Mouse (Mus musculus): ENCODE measurements at regions not wholly inside any gene's neighbourhood (a gene's known extent, or its start where the extent isn't known, plus 50 kb on each side); places are given as distances from the start of the nearest gene placed in this dataset.

DNA sequence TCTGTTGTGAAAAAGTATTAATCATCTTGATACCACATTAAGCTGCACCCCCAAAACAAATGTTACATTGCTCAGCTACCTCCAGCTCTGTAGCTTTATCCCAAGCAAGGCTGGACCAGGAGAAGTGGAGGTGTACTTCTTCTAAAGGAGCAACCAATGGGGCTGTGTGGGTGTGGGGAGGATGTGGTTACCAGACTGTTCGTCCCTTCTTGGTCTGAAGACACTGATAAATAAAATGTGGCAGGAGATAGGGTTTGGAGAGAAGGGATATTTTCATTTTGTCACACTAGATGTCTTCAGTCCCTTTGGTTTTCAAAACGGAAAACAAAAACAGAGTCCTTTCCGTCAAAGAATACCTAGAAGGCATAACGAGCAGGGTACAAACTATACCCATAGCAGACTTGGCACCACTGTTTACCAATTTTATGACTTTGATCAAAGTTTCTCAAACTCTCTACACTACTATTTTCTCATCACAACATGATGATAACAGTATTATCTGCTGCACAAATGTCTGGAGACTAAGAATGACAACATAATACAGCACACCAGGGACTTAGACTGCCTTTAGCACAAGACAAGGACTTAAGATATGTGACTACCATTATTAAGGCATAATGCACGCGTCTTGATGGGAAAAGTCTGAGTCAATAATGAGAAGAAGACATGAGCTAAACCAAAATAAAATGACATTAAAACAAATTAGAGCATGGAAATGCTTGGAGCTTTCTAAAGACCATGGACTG, 253.4 kb upstream of the Rag2 start:
- in situ Hi-C loops (cut with MseI, MboI), result no loop called here

DNA sequence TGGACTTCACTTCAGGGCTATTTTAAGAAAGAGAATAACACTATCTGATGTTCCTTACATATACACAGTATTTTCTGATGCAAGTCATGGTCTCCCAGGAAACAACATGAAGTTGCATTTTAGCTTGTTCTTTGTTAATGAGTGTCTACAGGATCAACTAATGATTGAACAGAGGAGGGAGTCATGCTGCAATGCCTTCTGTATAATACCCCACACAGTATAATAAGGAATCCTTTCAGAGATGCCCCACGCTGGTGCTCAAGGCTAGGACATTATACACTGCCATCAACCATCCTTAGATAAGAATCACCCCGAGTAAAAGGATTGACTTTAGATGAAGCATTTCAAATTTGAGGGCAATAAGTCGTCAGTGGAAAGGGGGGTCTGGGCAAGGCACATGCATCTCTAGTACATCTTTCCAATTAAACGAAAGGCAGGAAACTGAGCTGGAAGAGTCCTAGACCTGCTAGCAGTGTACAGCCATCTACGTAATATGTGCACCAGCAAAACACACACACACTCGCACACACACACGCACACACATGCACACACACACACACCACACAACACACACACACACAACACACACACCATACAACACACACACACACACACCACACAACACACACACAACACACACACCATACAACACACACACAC, 252.6 kb upstream of the Rag2 start:
- in situ Hi-C loops (cut with MseI, MboI), result no loop called here

DNA sequence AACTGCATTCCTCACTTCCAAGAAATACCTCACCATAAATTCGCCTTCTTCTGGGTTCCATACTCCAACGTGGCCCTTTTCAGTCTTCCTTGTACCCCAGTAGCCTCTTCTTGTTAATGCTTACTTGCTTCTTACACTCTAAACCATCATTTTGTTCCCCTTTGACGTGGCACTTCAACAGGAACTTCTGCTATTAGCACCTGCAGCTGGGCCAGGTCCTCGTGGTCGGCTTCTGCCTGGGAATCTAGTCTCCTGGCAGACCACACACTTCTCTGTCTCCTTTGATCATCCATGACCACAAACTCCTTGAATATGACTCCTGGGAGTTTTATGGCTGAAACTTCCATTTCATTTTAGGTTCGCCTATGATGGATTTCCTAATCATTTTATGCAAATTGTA, 243.9 kb upstream of the Rag2 start:
- in situ Hi-C loops (cut with MseI, MboI), result no loop called here

DNA sequence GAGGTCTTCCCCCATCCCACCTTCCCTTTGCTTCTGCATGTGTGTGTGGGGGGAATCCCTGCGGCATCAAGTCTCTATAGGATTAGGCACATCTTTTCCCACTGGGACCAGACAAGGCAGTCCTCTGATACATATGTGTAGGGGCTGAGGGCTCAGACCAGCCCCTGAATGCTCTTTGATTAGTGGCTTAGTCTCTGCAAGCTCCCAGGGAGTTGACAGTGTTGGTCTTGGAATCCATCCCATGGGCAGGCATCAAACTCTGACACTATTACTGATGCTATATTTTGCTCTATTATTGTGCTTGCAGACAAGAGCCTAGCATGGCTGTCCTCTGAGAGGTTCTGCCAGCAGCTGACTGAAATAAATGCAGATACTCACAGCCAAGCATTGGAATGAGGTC, 209.5 kb upstream of the Rag2 start:
- in situ Hi-C loops (cut with MseI, MboI), result no loop called here

DNA sequence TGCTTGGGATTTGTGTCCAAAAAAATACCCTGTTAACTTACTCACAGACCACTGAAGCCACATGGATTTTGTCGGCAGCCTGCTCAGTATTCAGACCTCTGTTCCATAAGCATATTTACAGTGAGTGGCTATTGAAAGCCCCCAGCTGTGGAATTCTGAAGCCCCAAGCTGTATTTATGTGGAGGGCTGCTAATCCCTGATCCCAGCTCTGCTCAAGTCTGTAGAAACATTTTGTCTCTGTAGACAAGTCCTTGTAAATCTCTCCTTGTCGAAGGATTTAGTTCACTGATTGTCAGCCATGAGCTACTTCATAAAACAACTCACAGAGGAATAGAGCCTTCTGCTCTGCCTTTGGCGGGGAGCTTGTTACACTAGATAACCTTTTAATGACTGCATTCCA, 207.8 kb upstream of the Rag2 start:
- in situ Hi-C loops (cut with MseI, MboI), result no loop called here

DNA sequence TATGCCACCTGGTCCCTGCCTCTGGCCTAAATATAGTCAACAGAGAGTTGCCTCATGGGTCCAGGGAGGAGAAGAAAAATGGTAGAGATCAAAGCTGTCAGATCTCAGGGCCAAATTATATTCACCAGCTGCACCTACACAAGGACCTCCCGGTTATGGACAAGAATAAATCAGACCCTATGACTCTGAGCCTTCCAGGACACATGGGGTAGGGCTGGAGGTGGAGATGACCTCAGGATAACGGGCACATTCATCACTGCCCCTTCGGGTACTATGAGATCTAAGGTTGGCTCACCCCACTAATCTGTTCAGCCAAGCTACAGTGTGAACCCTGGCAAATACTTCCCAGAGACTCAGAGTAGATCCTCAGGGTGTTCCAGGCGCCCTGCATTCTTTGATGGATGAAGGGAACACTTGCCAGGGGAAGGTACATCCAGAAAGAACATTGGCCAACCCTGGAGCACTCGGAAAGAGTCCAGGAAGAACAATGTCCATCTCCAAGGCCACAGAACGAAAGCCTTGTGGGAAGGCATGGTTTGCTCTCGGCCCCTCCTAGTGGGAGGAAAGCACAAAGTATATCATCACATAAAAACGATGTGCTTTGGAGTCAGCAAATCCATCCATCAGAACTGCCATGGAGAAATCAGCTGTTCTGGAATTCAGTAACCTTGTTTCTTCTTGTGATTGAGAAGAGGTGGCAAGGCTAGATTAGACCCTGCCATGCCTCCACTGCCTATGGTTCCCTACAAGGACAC, 191.2 kb upstream of the Rag2 start:
- in situ Hi-C loops (cut with MseI, MboI), result no loop called here

DNA sequence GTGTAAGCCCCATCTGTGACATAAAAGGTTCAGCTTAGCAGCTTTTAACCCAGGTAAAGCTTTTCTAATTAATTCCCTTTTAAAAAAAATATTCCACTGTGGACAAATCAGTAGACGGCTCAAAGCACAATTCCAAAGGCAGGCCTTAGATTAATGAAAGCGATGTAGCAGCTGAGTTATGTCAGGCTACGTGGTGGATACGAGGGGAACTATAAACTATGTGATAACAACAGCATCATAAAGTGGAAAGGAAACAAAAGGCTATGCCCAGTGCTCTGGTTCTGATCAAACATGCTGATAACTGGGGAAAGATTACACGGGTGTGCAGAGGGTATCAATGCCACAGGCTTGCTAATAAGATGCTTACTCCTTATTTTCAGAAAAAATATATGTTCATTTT, 184.3 kb upstream of the Rag2 start:
- in situ Hi-C loops (cut with MseI, MboI), result no loop called here

DNA sequence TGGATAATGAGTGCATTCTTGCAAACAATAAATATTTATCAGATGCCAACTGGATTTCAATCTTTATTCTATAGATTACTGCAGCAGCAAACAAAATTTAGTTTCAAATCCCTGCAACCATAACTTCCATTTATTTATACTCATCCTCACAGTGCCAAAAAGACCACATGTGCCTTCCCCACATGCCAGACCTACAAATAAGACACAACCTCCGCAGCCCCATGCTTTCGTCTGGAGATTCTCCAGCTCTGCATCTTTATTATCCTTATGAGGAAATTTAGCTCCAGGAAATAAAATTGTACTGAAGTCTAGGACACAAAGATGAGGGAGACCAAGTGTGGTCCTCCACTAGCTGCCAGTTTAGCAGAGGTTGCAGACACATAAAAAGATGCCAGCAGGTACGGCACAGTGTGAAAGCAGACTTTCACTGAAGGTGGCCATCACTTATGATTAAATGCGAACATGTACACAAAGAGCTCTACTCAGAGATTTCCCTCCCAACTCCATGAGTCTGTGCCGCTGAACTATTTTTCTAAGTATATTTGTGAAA, 183.4 kb upstream of the Rag2 start:
- in situ Hi-C loops (cut with MseI, MboI), result no loop called here

DNA sequence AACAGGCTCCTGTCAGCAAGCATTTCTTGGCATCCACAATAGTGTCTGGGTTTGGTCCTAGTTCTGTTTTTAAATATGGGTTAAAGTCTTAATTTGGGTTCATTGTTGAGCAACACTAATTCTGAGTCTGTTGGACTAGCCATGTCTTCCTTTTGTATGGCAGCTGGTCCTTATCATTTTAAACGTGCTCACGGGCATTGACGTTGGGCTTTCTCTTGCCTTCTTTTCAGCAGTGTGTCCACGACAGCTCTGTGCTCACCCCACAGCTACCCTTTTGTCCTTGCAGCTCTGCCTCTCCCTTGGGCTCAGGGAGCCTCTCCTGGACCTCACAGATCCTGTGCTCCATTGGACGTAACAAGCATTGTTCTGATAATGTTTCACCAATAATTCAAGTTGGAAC, 168.9 kb upstream of the Rag2 start:
- in situ Hi-C loops (cut with MseI, MboI), result no loop called here

DNA sequence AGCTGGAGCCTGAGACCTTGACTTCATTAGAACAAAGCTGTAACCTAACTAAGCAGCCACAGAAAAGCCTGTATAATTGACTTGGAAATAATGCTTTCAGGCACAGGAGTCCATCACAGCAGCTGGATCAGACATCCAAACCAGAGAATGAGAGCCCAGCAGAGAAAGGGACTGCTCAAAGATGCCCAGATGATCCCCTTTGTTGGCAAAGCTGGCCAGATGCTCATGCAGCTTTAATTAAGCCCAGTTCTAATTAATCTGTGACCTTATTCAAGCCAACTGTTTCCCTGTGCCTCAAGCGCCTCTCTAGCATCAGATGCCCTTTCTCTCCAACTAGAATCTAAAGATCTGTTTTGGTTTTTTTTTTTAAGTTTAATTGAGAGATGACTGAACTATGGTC, 165.6 kb upstream of the Rag2 start:
- in situ Hi-C loops (cut with MseI, MboI), result no loop called here

DNA sequence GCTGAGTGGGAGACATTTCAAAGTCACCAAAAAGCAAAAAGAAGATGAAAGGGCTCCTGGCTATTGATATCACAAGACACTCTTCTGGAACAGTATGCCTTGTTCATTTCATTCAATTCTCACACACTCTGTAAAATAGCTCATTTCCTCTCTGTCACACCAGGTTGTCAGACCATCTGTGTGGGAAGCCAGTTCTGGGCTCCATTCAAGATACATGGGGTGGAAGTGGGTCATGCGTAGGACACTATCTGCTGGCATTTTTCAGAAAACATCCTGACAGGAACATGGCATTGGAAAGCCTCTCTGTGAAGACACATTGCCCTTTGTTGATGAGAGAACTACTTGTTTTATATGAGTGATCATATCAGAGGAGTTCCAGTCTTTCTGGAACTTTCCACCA, 162.1 kb upstream of the Rag2 start:
- in situ Hi-C loops (cut with MseI, MboI), result no loop called here

DNA sequence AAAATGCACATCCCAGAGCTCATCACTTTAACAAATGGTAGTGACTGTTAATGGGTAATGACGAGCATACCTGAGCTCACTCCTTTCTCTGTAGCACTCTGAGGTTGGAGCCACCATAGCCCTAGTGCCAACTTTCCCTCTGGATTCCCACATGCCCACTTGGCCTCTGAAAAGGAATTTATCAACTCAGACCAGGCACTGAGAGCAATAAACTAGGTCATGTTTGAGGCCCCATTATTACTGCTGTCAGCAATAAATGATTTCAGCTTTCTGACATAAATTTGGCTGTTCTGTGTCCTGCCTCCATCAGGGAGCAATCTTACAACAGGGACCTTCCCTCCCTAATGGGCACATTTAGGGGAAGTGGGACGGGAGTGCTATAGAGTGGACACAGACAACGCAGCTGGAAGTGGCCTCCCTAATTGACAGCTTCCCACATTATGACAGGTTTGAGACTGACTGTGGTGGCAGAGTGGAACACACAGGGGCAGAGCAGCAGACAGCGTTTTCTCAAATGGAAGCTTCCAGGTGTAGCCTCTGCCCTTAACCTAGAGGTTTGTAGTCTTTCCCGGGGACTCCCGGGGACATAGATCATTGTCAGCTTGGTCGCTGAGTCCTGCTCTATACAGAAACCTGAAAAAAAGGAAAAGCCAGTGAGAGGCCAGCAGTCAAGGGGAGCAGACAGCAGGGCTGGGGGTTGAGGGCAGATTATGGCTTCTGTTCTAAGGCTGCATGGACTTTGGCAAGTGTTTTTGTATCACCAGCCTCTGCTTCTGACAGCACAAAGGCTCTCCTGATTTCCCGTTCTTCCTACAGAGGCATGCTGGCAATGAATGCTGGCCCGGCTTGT, 160.0 kb upstream of the Rag2 start:
- in situ Hi-C loops (cut with MseI, MboI), result no loop called here

DNA sequence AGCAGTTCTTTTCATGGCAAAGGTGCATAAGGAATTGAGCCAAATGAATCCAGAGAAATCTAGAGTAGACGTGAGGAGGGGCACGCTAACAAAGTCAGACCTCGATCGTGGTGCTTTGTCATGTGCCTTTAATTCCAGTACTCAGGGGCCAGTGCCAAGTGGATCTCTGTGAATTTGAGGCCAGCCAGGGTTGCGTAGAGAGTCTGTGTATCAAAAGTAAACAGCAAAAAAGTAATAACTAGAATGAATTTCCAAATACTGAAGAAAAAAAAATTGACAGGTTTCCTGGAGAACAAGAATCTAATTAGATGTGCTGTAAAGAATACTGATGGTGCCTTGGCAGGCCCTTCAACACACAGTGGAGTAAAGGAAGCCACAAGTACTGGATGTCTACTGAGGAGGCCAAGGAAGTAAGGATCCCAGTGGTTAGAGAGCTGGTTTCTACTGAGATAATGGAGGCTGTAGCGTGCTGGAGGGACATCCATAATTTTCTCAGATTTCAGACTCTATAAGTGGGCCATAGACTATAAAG, 153.9 kb upstream of the Rag2 start:
- in situ Hi-C loops (cut with MseI, MboI), result loop anchor here (5.0 to 10.0 kb wide), 2 partner anchors 182 to 184 kb away; no protein-coding TSS in a partner anchor

DNA sequence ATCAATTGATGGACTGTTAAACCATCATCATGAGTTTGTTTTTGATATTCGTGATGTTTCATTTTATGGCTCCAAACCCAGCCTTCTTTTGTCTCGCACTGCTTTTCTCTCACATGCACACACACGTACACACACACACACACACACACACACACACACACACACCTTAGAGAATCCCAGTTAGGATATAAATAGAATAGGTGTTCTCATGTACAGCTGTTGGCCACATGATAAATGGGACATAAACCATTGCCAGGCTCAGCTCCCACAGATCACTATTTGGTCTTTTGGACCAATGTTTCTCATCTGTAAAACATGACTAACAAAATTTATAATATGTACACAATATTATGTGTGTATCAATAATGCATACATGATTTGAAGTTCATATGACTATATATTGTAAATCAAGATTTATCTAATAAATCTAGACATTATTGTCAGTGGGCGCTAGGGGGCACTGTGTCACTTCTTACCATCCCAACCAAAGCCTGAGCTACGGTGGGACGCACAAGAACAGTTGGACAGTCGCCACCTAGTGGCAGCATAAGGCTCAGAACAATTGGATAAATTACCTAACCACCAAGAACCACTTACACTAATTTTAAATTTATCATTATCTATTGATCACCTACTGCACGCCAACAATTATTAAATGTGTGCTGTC, 151.9 kb upstream of the Rag2 start:
- in situ Hi-C loops (cut with MseI, MboI), result loop anchor here (5.0 to 10.0 kb wide), 2 partner anchors 180 to 182 kb away; no protein-coding TSS in a partner anchor

DNA sequence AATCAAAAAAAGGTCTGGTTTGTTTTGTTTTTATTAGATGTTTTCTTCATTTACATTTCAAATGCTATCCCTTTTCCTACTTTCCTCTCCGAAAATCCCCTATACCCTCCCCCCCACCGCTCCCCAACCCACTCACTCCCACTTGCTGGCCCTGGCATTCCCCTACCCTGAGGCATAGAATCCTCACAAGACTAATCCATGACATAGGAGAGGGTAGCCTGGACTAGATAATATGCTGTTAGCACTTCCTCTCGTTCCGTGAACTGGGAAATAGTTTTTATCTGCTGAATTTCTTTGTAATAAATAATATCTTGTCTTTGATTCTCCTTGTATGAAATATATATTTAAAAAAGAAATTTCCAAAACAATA, 151.4 kb upstream of the Rag2 start:
- in situ Hi-C loops (cut with MseI, MboI), result loop anchor here (5.0 to 10.0 kb wide), 2 partner anchors 179 to 182 kb away; no protein-coding TSS in a partner anchor

DNA sequence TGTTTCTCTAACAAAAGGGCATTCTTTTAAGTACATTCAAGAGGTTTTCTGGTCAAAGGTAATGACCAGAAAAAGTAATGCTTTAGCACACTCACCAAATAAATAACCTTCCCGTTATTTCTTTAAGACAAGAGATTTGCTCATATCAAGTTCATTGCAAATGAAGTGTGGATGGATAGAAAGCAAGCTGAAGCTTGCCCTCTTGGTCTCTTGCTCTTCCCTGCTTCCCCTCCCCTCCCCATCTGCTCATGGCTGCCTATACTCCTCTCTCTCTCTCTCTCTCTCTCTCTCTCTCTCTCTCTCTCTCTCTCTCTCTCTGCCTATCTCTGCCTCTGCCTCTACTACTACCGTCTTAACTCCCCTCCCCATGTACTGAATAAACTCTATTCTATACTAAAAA, 147.7 kb upstream of the Rag2 start:
- in situ Hi-C loops (cut with MseI, MboI), result loop anchor here in 1 of 2 experiments (10.0 kb wide), 1 partner anchor 178 kb away; no protein-coding TSS in a partner anchor

DNA sequence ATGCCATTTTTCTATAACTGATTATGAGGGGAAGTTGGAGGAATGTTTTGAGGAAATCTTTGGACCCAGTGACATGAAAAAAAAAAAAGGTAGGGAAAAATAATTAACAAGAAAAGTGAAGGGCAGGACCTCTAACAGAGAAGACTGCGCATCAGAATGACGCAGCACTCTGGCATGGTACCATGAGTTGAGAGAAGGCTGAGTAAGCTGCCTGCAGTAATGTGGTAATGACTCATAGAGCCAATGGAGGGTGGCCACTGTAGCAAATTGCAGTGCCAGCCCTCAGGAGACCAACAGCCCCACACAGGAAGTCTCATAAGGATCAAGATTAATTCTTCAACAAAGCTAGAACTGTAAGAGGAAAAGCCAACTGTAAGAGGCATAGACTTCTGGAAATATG, 134.3 kb upstream of the Rag2 start:
- in situ Hi-C loops (cut with MseI, MboI), result no loop called here

DNA sequence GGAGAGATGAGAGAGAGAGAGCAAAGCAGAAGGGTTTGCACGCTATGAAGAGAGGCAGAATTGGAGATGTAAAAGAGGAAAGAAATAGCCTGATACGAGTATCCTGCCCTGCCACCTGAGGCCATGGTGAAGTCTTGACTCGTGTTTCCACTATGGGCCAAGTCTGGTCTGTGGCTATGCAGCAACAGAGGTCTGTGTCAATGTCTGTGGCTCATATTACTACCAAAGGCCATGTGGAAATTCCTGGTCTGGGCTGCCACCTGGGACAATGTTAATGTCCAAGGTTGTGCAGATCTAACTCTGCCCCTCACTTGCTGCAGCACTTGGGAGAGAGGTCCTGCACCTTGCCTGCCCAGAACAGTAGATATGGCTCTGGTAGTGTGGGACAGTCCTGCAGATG, 132.8 kb upstream of the Rag2 start:
- in situ Hi-C loops (cut with MseI, MboI), result no loop called here

DNA sequence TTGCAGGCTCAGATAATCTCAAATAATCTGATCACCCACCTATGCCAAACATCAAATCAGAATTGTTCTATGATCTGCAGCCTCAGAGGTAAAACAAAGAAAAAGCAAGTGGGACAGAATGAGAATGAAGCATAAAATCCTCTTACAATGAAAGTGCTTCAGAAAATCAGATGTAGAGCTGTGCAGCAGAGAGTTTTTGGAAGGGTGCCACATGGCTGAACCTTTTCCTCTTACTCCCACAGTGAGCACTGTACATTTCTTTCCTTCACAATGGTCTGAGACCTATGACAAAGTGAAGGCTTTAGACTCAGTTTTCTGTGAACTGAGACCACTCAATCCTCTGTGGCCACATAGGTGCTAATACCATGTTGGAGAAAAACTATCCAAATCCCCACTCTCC, 116.4 kb upstream of the Rag2 start:
- in situ Hi-C loops (cut with MseI, MboI), result no loop called here

All from mouse trophoblast stem cell (cell line).